Mouse (Mus musculus): ENCODE results near the gene Lgals8.

The Lgals8 gene

GRCm38 (mm10) chr13:12460881-12461729 lies 3.6 kb downstream of the Lgals8 start:
- WGBS, result under 1% methylated on average over 59 of the region's 59 CpGs

GRCm38 (mm10) chr13:12460443-12460842 lies 4.3 kb downstream of the Lgals8 start:
- WGBS, result 1% methylated on average over 8 of the region's 8 CpGs

DNA sequence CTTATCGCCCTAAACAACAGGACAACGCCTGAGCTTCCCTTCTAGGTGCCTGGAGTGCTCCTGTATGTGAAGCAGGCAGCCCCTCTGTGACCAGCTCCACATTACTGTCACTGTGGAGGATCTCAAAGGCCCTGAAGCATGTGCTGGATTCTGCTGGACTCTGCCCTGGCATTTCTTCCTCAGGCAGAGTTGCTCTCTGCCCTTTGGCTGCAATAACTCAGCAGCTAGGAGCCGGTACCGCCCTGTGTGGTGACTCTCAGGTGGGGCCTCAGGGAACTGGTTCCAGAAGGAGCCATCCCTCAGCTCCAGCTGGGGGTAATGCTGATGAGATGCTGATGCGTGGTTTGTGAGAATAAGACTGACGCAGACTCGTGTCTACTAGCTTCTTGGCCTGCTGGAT lies 8.0 kb downstream of the Lgals8 start:
- WGBS, result 88% methylated on average over 7 of the region's 7 CpGs

DNA sequence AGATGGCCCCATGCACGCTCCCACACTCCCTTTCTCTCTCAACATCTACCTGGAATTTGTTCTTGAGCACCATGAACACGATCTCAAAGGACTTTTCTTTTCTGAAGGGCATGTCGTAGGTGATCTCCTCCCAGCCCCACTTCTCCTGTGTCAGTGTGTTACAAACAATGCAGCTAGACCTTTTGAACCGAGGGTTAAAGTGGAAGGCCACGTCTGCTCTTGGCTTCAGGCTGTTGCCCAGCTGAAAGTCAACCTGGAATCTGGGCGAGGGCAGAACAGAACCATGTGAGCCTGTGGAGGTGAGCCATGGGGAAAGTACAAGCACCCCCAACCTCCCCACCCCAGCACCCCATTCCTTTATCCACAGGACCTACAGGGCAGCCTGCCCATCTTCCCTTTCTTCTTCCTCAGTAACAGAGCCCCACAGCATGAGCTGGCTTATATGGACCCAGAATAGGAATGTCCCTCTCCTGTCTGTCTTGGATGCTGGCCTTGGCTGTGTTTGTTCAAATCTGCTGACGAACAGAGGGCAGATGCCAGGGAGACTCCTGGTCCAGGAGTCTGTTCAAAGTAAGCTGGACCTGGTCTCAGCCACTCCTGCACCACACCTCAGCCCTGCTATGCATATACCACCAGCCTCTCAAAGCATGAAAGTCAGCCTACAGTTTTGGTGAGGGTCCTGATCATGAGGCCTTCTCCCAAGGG lies 9.9 kb downstream of the Lgals8 start:
- WGBS, result 91% methylated on average over 7 of the region's 7 CpGs

- 89% methylated on average over 14 of the region's 14 CpGs for WGBS
Observed at GRCm38 (mm10) chr13:12453150-12453549, 11.6 kb downstream of the Lgals8 start.

- 37% methylated on average over 2 of the region's 2 CpGs for WGBS
Observed at GRCm38 (mm10) chr13:12442008-12442587, 22.6 kb downstream of the Lgals8 start.

DNA sequence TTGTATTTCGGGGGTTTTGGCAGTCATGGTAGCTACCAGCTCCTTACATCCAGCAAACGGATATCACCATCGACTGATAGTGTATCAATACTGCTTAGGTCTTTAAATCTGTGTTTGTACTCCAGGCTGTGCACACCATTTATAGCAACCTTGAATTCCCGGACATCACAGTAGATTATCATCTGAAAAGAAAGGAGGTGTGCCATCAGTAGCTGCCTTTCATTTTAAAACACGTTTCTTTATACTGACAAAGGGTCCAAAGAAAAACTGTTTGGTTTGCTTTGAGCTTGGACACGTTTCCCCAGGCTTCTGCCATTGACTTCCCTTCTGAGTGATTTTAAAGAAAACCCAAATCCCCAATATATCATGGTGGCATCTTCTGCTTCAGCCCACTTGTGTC lies 23.9 kb downstream of the Lgals8 start:
- 90% methylated on average over 6 of the region's 6 CpGs for WGBS

DNA sequence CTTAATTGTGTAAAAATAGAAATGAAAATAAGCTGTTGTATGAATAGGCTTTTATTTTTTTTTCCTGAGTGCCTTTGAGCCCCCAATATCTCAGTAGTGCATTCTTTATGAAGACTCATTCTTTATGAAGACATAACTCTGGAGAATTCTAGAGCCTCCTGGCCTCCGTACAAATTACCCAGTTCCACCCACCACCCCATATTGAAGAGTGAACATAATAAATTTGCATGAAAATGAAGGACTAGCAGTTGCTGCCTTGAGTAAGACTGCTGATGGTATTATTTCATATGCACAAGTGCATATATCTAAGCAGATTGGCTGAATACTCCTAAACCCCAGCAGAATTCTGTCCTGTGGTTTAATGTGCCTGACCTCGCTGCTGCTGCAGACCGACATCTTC lies 25.2 kb downstream of the Lgals8 start:
- WGBS, result 55% methylated on average over 3 of the region's 3 CpGs

GRCm38 (mm10) chr13:12433843-12434242 lies 30.9 kb downstream of the Lgals8 start:
- 81% methylated on average over 5 of the region's 5 CpGs for WGBS

DNA sequence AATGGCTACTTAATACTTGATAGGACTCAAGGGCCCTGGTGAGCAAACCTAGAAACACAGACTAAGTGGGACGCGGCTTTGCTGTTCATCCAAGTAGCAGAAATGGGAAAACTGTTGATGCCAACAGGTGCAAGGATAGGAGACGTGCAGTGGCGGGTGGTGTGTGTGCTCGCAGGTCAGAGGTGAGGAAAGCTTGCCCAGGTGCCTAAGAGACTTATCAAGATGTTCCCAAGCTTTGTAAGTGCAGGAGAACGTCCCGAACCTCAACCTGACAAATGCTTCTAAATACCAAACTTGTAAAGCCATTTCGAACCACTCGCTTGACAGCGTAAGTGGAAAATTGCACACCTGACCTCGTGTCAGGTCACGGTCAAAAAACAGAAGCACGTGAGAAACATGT lies 36.2 kb downstream of the Lgals8 start:
- WGBS, result 97% methylated on average over 13 of the region's 13 CpGs

DNA sequence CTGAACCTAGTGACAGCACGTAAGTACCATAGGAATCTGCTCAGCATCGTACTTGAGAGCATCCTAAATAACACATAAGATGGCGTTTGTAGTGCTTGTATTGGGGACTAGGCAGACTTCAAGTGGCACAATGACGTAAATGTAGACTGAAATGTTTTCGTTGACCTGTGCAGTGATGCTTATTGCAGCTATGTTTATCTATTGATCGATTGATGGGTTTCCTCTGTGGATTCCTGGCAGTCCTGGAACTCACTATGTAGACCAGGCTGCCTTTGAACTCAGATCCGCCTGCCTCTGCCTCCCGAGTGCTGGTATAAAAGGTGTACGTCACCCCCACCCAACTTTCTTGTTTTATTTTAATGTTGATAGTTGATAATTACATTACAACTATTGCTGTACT lies 44.1 kb downstream of the Lgals8 start:
- WGBS, result 98% methylated on average over 9 of the region's 9 CpGs

- whole genome bisulfite sequencing, result 85% methylated on average over 8 of the region's 8 CpGs
Observed at GRCm38 (mm10) chr13:12412016-12412415, 52.7 kb downstream of the Lgals8 start.

DNA sequence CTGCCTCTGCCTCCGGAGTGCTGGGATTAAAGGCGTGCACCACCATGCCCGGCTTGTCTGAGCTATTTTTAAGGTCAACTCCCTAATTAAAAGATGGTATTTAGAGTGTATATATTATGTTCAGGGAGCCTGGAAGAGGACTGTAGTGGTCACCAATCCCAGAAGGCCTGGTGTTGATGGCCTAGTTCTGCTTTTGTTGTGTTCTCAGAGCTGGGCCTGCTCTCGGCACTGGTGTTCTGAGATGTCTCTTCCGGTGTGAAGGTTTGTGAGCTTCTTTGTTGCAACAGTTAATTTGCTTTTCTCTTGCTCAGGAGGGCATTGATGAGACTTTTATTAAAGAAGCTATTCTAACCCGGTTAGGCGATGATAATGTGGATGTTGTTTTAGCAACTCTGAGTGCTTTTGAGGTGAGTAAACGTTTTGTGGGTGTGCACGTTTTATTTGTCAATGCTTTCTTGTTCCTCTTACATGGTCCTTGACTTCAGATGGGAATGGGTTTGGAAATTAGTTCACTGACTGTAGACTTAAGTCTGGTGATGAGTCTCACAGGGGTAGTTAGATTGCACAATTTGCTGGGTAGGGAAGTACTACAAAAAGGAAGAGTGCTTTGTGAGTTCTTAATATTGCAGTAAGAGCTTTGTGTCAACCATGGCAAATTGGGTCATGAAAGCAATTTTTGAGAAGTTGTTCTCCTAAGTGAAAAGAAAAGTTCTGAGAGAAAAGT lies 56.2 kb downstream of the Lgals8 start:
- WGBS, result 68% methylated on average over 9 of the region's 9 CpGs

DNA sequence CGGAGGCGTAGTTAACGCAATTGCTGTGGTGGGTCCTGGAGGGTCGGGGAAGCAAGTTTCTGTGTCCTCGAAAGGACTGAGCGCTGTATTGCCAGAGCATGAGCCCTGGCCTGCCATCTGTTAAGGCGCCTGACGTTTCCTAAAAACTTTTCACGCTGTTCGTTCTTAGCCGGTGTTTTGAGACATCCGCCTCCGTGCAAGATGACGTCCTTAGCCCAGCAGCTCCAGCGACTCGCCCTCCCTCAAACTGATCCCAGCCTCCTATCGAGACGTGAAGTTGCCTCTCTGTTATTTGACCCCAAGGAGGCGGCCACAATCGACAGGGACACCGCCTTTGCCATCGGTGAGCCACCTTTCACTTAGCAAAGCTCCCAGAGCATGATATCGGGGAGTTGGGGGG lies 69.2 kb downstream of the Lgals8 start:
- under 1% methylated on average over 23 of the region's 23 CpGs for WGBS

DNA sequence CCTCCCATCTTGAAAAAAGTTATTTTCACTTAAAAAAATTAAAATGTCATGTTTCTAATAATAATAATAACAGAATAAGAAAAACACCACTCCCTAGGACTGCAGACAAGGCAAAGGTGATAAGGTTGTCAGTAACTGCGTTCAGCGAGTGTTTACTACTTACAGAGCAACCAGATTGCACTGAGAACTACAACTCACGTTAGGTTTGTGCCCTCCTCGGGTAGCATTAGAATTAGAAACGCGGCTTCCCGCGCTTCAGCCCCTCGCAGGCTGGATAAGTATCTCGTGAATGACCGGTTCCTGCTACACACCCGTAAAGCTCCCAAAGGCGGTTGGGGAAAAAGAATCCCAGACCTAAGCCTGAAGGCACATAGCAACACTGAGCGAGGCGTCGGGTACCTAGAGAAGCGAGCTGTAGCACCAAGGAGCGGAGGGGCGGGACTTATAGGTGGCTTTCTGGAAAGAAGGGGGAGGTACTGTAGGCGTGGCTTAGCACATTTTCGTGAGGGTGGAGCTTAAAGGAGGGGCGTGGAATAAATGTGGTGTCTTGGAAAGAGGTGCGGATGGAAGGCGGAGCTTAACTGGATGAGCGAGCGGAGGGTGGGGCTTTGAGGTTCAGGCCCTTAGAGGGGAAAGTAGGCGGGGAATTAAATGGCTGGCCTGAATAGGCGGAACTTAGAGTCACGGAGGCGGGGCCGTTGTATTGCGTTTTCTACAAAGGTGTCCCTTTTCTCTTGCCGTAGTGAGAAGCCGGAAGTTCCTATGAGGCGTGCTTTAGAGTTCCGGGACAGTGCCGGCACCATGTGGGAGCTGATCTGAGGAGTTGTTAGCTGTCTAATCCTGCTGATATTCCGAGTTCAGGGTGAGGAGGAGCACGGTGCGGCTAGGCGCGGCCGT lies 69.9 kb downstream of the Lgals8 start, which contains the start of gene Heatr1:
Gene Heatr1, plus strand, starts transcription at position 419 of the 897 bp plus-strand sequence.
- under 1% methylated on average over 43 of the region's 43 CpGs for WGBS

All from cerebral cortex, adult 2 months (tissue).